Mouse (Mus musculus) heart, embryonic 10.5 days (tissue): Measurements from ENCODE around the gene Allc. TPM values are rescaled to one million over a fixed set of nuclear protein-coding genes. Genes with fewer than 3 reads are reported as not detected.

Source experiments
- DNase-seq: peaks from one replicate; pipeline ENCODE4 v3.0.0-alpha.2; 2017; ENCODE audit warnings: low spot score
- H3K27ac ChIP-seq: fragments of 300-500 bp; sonication (generic); 2 replicates; pipeline ENCODE4 v1.5.1; 2016; ENCODE audit warnings: mild to moderate bottlenecking
- H3K27me3 ChIP-seq: fragments of 300-500 bp; sonication (generic); 2 replicates; pipeline ENCODE4 v1.6.1; 2016; ENCODE audit warnings: mild to moderate bottlenecking; ENCODE audit not compliant: poor library complexity, insufficient read depth, severe bottlenecking
- H3K36me3 ChIP-seq: fragments of 300-500 bp; sonication (generic); 2 replicates; pipeline ENCODE4 v1.6.1; 2016; ENCODE audit warnings: mild to moderate bottlenecking, moderate library complexity
- H3K4me1 ChIP-seq: fragments of 300-500 bp; sonication (generic); 2 replicates; pipeline ENCODE4 v1.6.1; 2016; ENCODE audit warnings: mild to moderate bottlenecking
- H3K4me3 ChIP-seq: fragments of 300-500 bp; sonication (generic); 2 replicates; pipeline ENCODE4 v1.5.1; 2016; ENCODE audit warnings: mild to moderate bottlenecking, moderate library complexity
- H3K9me3 ChIP-seq: fragments of 300-500 bp; sonication (generic); 2 replicates; pipeline ENCODE4 v1.6.1; 2016; ENCODE audit warnings: mild to moderate bottlenecking, moderate library complexity
- WGBS: fragments of 180-500 bp; shearing (Covaris S2); methylation state at CpG from one replicate; pipeline ENCODE4 v1.1.7; 2016; 5-methylcytosine and 5-hydroxymethylcytosine counted together
- polyA plus RNA-seq: library from polyadenylated mRNA; unstranded; fragments of >200 nt; fragmentation: Nextera tagmentation; extraction: Ambion mirVana; gene quantifications from 2 replicates; pipeline ENCODE4 v1.2.1, GENCODE M21; 2016

The Allc gene
- not detected in 2 replicates for polyA plus RNA-seq

- no peaks in the 10 kb centered on the region for H3K36me3 ChIP-seq
- no peaks in the 10 kb centered on the region for H3K9me3 ChIP-seq
- 79% methylated on average over 8 of the region's 8 CpGs for WGBS
- H3K4me1 ChIP-seq = no peaks in the 10 kb centered on the region
- DNase-seq = no peak
- peaks cover 6% of the 10 kb centered on the region; the same call in 1 of the 2 replicates for H3K27me3 ChIP-seq
- H3K27ac ChIP-seq = no peak within 1 kb of the TSS
- no peak within 1 kb of the TSS for H3K4me3 ChIP-seq
Observed at GRCm38 (mm10) chr12:28582423-28582822, at the start of gene Allc. Gene Allc, minus strand, starts transcription at chr12:28582523.

GRCm38 (mm10) chr12:28628436-28628835 lies 46.1 kb upstream of the Allc start:
- H3K4me3 ChIP-seq = no peak overlapping the region
- 92% methylated on average over 2 of the region's 2 CpGs for WGBS
- H3K4me1 ChIP-seq = peaks cover 5% of the 10 kb centered on the region
- H3K36me3 ChIP-seq = peaks cover 57% of the 10 kb centered on the region
- H3K9me3 ChIP-seq = no peaks in the 10 kb centered on the region
- DNase-seq = no peak
- H3K27ac ChIP-seq = no peak overlapping the region
- no peaks in the 10 kb centered on the region for H3K27me3 ChIP-seq

- 57% methylated on average over 4 of the region's 4 CpGs for WGBS
- Histone ChIP-seq H3K27ac (no peak overlapping the region), H3K4me3 (no peak overlapping the region), H3K27me3 (no peaks in the 10 kb centered on the region), H3K36me3 (peaks cover 44% of the 10 kb centered on the region), H3K4me1 (peaks cover 18% of the 10 kb centered on the region), H3K9me3 (no peaks in the 10 kb centered on the region)
- no peak for DNase-seq
Observed at GRCm38 (mm10) chr12:28627092-28627491, 44.8 kb upstream of the Allc start.

GRCm38 (mm10) chr12:28625407-28625806 lies 43.1 kb upstream of the Allc start:
- peaks cover 32% of the 10 kb centered on the region for H3K4me1 ChIP-seq
- H3K4me3 ChIP-seq = no peak overlapping the region
- WGBS = 69% methylated on average over 7 of the region's 7 CpGs

GRCm38 (mm10) chr12:28624251-28624650 lies 41.9 kb upstream of the Allc start:
- Histone ChIP-seq H3K27me3 (no peaks in the 10 kb centered on the region), H3K9me3 (no peaks in the 10 kb centered on the region), H3K27ac (no peak overlapping the region), H3K36me3 (peaks cover 16% of the 10 kb centered on the region), H3K4me1 (peaks cover 33% of the 10 kb centered on the region), H3K4me3 (no peak overlapping the region)
- DNase-seq = no peak
- 77% methylated on average over 2 of the region's 2 CpGs for WGBS

More at GRCm38 (mm10) chr12:28625407-28625806, 43.1 kb upstream of the Allc start:
- DNase-seq = no peak
- H3K36me3 ChIP-seq = peaks cover 27% of the 10 kb centered on the region
- no peaks in the 10 kb centered on the region for H3K9me3 ChIP-seq
- no peak overlapping the region for H3K27ac ChIP-seq
- H3K27me3 ChIP-seq = no peaks in the 10 kb centered on the region

- Histone ChIP-seq H3K4me3 (peak within 1 kb of the TSS; percentile 36; the same call in 1 of the 2 replicates), H3K27me3 (no peaks in the 10 kb centered on the region), H3K9me3 (no peaks in the 10 kb centered on the region), H3K36me3 (peaks cover 5% of the 10 kb centered on the region; the same call in 1 of the 2 replicates), H3K27ac (peak within 1 kb of the TSS; percentile 79), H3K4me1 (peaks cover 38% of the 10 kb centered on the region)
- WGBS = 18% methylated on average over 5 of the region's 5 CpGs
- DNase-seq = no peak
Observed at GRCm38 (mm10) chr12:28623195-28623594, 40.9 kb upstream of the Allc start, which contains the start of gene Colec11. Gene Colec11, minus strand, starts transcription at chr12:28623377.

- WGBS = 72% methylated on average over 1 of the region's 1 CpGs
- no peak for DNase-seq
- peaks cover 38% of the 10 kb centered on the region for H3K4me1 ChIP-seq
- H3K27ac ChIP-seq = peak overlapping the region; percentile 79
- no peaks in the 10 kb centered on the region for H3K27me3 ChIP-seq
- H3K36me3 ChIP-seq = no peaks in the 10 kb centered on the region
- 0 out of 2 replicates have a peak overlapping the region, but pooled peaks have one; percentile 1 for H3K4me3 ChIP-seq
- H3K9me3 ChIP-seq = no peaks in the 10 kb centered on the region
Observed at GRCm38 (mm10) chr12:28622641-28623040, 40.3 kb upstream of the Allc start.

- Histone ChIP-seq H3K27me3 (no peaks in the 10 kb centered on the region), H3K4me1 (peaks cover 42% of the 10 kb centered on the region), H3K9me3 (no peaks in the 10 kb centered on the region), H3K36me3 (no peaks in the 10 kb centered on the region), H3K27ac (peak overlapping the region; percentile 79), H3K4me3 (peak overlapping the region; percentile 36; the same call in 1 of the 2 replicates)
- DNase-seq = no peak
- 27% methylated on average over 5 of the region's 5 CpGs for WGBS
Observed at GRCm38 (mm10) chr12:28622167-28622532, 39.8 kb upstream of the Allc start.

GRCm38 (mm10) chr12:28621451-28622166 lies 39.3 kb upstream of the Allc start:
- Histone ChIP-seq H3K27me3 (no peaks in the 10 kb centered on the region), H3K9me3 (no peaks in the 10 kb centered on the region), H3K4me1 (peaks cover 42% of the 10 kb centered on the region), H3K4me3 (peak overlapping the region; percentile 36), H3K27ac (peak overlapping the region; percentile 79), H3K36me3 (no peaks in the 10 kb centered on the region)
- 10% methylated on average over 7 of the region's 7 CpGs for WGBS
- no peak for DNase-seq

GRCm38 (mm10) chr12:28617297-28617696 lies 35.0 kb upstream of the Allc start:
- H3K9me3 ChIP-seq = no peaks in the 10 kb centered on the region
- no peaks in the 10 kb centered on the region for H3K36me3 ChIP-seq
- H3K27ac ChIP-seq = no peak overlapping the region
- no peak overlapping the region for H3K4me3 ChIP-seq
- no peaks in the 10 kb centered on the region for H3K27me3 ChIP-seq
- no peak for DNase-seq
- peaks cover 26% of the 10 kb centered on the region for H3K4me1 ChIP-seq
- 55% methylated on average over 4 of the region's 4 CpGs for WGBS

GRCm38 (mm10) chr12:28614401-28614800 lies 32.1 kb upstream of the Allc start:
- Histone ChIP-seq H3K27ac (no peak overlapping the region), H3K4me3 (no peak overlapping the region), H3K27me3 (no peaks in the 10 kb centered on the region), H3K9me3 (no peaks in the 10 kb centered on the region), H3K4me1 (0 out of 2 replicates have a peak, but pooled peaks cover 9% of the 10 kb centered on the region), H3K36me3 (no peaks in the 10 kb centered on the region)
- DNase-seq = no peak
- 72% methylated on average over 7 of the region's 7 CpGs for WGBS

- no peak for DNase-seq
- H3K36me3 ChIP-seq = no peaks in the 10 kb centered on the region
- H3K4me3 ChIP-seq = no peak overlapping the region
- no peaks in the 10 kb centered on the region for H3K9me3 ChIP-seq
- H3K27ac ChIP-seq = no peak overlapping the region
- 78% methylated on average over 6 of the region's 6 CpGs for WGBS
- H3K27me3 ChIP-seq = no peaks in the 10 kb centered on the region
- peaks cover 10% of the 10 kb centered on the region for H3K4me1 ChIP-seq
Observed at GRCm38 (mm10) chr12:28612391-28612790, 30.1 kb upstream of the Allc start.

- Histone ChIP-seq H3K9me3 (no peaks in the 10 kb centered on the region), H3K36me3 (no peaks in the 10 kb centered on the region), H3K4me3 (no peak overlapping the region), H3K27ac (peak overlapping the region; percentile 3; the same call in 1 of the 2 replicates), H3K4me1 (peaks cover 12% of the 10 kb centered on the region), H3K27me3 (no peaks in the 10 kb centered on the region)
- 65% methylated on average over 17 of the region's 17 CpGs for WGBS
- no peak for DNase-seq
Observed at GRCm38 (mm10) chr12:28607546-28608305, 25.4 kb upstream of the Allc start.
